Mouse (Mus musculus): Measurements from ENCODE around the gene Pkib. TPM values are rescaled to one million over a fixed set of nuclear protein-coding genes. Genes with fewer than 3 reads are reported as not detected.

Pkib gene
- under 1 TPM; 0.31 to 0.79 TPM for total RNA-seq (2021)

- DNase-seq, result peak; percentile 9 to 24
- intact Hi-C loops (cut with DNase I), result no loop called here
Measured at GRCm38 (mm10) chr10:57631896-57632867, at the start of gene Pkib. Pkib (plus strand) TSS chr10:57631981.

DNA sequence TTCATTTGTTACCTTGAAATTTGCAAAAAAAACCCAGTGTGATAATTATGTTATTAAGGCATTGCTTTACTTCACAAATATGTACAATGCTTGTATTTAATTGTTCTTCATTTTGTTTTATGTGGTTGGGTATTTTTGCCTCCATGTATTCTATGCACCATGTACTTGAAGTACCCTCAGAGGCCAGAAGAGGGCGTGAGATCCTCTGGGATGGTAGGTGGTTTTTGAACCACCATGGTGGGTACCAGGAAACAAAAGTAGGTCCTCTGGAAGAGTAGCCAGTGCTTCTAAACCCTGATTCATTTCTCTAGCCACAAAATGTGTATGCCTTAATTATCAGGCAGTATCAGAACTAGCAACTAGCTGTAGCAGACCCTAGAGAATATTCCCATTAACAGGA lies 47.9 kb upstream of the Pkib start:
- intact Hi-C loops (cut with DNase I), result no loop called here
- no peak for DNase-seq

DNA sequence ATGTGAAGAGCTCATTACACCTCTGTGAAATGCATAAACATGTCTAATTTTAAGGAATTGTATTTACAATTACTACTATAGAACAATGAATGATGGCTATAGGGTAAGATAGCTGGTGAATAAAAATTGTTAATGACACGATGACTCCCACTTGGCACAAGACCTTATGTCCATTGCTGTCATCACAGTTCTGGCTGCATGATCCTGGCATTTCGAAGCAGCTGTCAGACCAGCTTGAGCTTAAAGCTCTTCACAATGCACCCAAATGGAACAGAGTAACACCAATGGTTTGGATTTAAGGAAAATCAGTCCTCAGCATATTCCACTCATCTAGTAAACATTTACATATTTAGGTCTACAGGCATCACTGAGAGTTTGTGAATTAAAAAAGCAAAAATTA lies 37.5 kb upstream of the Pkib start:
- intact Hi-C loops (cut with DNase I), result no loop called here
- no peak for DNase-seq

DNA sequence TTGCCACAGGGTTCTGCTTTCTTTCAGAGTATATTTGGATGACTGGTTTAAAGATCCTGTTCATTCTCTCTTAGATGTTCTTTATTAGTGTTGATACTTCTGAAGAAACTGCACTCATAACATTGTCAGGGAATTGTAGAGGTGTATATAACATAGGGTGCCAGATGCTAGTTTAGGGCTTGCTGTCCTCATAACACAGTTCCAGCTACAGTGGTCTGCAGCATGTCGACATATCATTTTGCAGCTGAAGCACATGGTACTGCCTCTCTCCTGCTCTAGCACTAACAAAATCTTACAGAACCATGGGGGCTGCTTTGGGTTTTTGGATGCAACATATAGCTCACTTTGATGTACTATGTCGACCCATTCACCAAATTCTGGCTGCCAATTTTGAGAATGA lies 34.6 kb upstream of the Pkib start:
- intact Hi-C loops (cut with DNase I), result no loop called here
- DNase-seq, result no peak

DNA sequence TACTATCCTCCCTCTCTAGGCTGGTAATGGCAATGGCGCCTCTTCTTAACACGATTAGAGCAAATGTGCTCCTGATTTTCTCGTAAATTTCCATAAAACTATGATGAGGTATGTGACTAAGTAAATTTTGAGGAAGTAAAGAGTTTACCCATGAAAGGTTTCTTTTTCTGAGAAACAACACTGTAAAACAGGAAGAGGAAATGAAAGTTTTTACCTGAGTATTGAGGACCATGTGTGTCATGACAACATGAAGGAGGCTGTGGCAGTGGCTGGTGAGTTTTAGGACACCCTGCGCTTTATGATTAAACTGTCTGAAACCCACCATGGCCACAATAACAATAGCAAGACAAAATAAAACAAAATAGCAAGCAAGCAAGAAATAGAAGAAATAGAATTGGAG lies 28.8 kb upstream of the Pkib start:
- intact Hi-C loops (cut with DNase I), result no loop called here

GRCm38 (mm10) chr10:57623311-57623710 lies 8.5 kb upstream of the Pkib start:
- no peak for DNase-seq
- intact Hi-C loops (cut with DNase I), result no loop called here

More for the DNA sequence above, 28.8 kb upstream of the Pkib start:
- no peak for DNase-seq

GRCm38 (mm10) chr10:57627773-57628172 lies 4.0 kb upstream of the Pkib start:
- intact Hi-C loops (cut with DNase I), result no loop called here

DNA sequence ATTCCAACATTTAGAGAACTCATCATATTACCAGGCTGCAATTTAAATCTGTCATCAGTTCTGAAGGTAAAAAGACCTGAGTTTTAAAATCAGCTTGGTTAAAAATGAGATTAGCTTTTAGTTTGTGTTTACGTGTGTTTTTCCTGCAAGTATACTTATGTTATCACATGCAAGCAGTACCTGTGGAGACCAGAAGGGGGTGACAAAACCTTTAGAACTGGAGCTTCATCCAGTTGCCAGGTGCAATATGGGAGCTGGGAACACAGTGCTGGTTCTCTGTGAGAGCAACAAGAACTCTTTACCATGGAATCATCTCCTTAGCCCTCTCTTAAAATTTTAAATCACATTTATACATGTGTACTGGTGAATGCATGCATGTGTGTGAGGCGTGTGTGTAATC lies 1.2 kb upstream of the Pkib start:
- no peak for DNase-seq
- intact Hi-C loops (cut with DNase I), result no loop called here

More at GRCm38 (mm10) chr10:57627773-57628172, 4.0 kb upstream of the Pkib start:
- DNase-seq, result no peak

DNA sequence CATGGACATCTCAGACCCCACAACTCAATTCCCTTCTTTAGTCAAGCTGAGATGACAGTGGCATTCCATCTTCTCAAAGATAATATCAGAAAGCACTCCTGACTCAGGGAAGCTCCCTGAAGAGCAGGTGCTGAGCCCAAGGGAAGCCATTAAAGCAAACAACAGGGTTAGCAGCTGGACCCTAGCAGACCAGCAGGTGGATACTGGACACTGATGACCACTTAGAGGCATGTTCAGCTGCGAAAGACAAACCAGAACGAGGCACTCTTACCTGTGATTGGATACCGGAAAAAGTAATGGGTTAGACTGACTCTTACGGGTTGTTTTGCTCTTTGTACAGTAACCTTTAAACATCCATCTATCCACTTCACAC lies 1.1 kb downstream of the Pkib start:
- intact Hi-C loops (cut with DNase I), result no loop called here

DNA sequence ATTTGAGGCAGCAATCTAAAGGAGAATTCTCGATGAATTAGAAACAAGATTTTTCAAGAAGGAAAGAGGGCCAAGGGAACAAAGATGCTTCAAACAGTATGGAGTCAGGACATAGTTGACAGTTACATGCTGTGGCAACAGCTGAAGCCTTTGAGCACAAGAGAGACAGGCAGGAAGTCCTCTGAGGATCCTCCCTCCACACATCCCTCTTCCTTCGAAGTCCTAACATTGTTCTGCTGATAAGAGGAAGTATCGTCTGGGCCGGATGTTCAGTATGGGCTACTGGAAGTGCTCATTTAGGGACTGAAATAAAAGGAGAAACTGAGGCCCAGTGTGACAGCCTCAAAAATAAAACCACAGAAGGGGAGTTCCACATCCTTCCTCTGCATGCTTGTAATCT lies 5.2 kb downstream of the Pkib start:
- DNase-seq, result no peak
- intact Hi-C loops (cut with DNase I), result no loop called here

More for the DNA sequence above, 1.1 kb downstream of the Pkib start:
- no peak for DNase-seq

- intact Hi-C loops (cut with DNase I), result no loop called here
- DNase-seq, result no peak
Measured at GRCm38 (mm10) chr10:57638250-57638649, 6.5 kb downstream of the Pkib start.

GRCm38 (mm10) chr10:57639540-57639939 lies 7.8 kb downstream of the Pkib start:
- no peak for DNase-seq
- intact Hi-C loops (cut with DNase I), result no loop called here

- no peak for DNase-seq
- intact Hi-C loops (cut with DNase I), result no loop called here
Measured at GRCm38 (mm10) chr10:57653297-57653696, 21.5 kb downstream of the Pkib start.

- DNase-seq, result no peak
- intact Hi-C loops (cut with DNase I), result no loop called here
Measured at GRCm38 (mm10) chr10:57660505-57660904, 28.7 kb downstream of the Pkib start.

DNA sequence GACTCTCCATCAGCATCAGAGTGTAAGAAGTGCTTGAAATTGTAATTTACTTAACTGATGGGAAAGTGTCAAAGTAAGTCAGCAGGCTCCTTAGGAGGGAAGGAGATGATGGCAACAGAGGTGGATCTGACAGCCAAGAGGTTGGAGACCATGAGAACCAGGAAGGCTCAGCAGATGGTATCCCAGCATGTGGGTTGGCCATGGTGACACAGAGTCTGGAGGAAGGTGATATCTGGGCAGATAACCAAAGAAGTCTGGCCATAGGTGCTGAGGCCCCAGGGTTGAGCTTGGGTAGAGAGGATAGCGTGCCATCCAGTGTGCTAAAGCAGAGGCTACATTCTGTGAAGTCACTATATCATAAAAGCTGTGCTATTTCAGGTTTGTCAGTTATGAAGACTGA lies 32.0 kb downstream of the Pkib start:
- intact Hi-C loops (cut with DNase I), result no loop called here

GRCm38 (mm10) chr10:57664253-57664652 lies 32.5 kb downstream of the Pkib start:
- DNase-seq, result no peak
- intact Hi-C loops (cut with DNase I), result no loop called here

More for the DNA sequence above, 32.0 kb downstream of the Pkib start:
- no peak for DNase-seq

DNA sequence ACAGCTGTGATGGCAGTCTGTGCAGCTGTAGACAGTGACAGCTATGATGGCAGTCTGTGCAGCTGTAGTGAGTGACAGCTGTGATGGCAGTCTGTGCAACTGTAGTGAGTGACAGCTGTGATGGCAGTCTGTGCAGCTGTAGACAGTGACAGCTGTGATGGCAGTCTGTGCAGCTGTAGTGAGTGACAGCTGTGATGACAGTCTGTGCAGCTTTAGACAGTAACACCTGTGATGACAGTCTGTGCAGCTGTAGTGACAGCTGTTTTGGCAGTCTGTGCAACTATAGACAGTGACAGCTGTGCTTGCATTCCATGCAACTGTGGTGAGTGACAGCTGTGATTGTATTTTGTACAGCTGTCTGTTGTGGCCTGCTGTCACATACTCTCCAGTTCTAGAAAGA lies 44.0 kb downstream of the Pkib start:
- DNase-seq, result no peak
- intact Hi-C loops (cut with DNase I), result no loop called here

DNA sequence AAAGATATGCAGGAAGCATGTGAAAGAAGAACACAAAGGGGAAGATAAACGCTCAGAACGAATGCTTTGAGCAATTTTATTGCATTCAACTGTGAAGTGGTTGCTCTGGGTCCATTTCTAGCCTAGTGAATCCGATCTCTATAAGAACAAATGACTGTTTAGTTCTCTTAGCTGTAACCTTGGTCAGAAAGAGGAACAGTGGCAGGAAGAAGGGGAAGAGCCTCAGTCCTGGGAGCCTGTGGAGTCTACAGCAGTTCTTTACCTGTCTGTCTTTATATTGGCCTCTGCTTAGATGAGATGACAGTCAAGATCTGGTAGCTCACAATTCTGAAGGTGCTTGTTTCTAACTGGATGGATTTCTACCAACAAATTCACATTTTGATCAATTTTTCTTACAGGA lies 56.2 kb downstream of the Pkib start:
- intact Hi-C loops (cut with DNase I), result no loop called here
- no peak for DNase-seq

- intact Hi-C loops (cut with DNase I), result no loop called here
- DNase-seq, result no peak
Measured at GRCm38 (mm10) chr10:57690161-57690560, 58.4 kb downstream of the Pkib start.

DNA sequence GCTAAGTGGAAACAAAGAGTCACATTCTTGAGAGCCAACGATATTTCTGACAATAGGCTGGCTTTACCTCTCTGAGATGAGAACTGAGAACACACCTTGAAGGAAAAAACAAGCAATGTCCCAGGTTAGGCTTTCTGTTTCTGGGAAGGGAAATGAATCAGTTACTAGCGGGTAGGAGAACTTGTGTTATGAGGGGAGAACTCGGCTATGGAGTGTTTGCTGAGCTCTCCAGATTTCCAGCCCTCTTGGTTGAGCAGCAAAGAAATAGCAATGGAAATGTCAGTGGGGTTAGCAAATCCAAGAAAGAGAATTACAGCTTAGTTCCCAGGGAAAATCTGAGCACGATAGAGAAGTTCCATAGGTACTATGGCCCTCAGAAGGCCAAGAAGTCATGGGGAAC lies 70.5 kb downstream of the Pkib start:
- intact Hi-C loops (cut with DNase I), result no loop called here
- DNase-seq, result no peak

- intact Hi-C loops (cut with DNase I), result no loop called here
- DNase-seq, result no peak
Measured at GRCm38 (mm10) chr10:57721035-57721434, 89.3 kb downstream of the Pkib start.

DNA sequence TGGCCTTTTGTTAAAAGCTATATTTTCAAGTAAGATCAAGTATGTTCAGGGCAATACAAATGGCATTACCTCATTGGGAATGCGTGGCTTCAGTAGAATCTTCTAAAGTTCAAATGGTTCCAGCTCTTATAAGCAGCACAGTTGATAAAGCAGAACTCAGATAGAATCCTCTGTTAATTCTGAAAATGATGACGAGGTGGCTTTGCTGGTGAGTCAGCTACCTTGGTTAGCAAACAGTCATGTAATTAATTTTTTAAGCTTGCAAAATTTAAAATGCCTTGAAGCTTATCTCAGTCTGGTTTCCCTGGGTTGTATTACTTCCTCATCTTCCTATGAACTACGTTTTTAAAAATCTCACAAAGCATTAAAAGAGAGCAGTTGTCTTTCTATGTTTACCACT lies 90.6 kb downstream of the Pkib start:
- intact Hi-C loops (cut with DNase I), result no loop called here
- no peak for DNase-seq
